13 mouse cellular contexts compared by ENCODE assay signal in genomic region chr14:25539493-25540116, GRCm38 (mm10).
DNase-seq lines count a peak whose midpoint lies in the region; ATAC-seq and TF ChIP-seq lines count a peak whose summit lies in the region.
"Had no signal": no experiment of that assay in that cellular context is flagged by ENCODE, and none has a peak within 500 bp of the region (broad histone marks: within the 10 kb centered on the region; RNA-seq: fewer than 3 reads in every experiment).

No protein-coding gene starts in this region.

- H3K9ac ChIP-seq in forebrain, embryonic 14.5 days (ENCODE audit: low read length) = no peak overlapping the region
- no peak overlapping the region for H3K9ac ChIP-seq in forebrain, embryonic 16.5 days (replicated peaks; ENCODE audit: low read depth, low read length)
- no peak overlapping the region for H3K9ac ChIP-seq in kidney, postnatal 0 days (ENCODE audit: low read depth, low read length)
- no peak overlapping the region for H3K9ac ChIP-seq in midbrain, embryonic 13.5 days (replicated peaks)
- no peak overlapping the region for H3K9ac ChIP-seq in hindbrain, postnatal 0 days (replicated peaks; ENCODE audit: low read length)

- H3K27ac ChIP-seq in forebrain, embryonic 14.5 days (ENCODE audit: low read depth, low read length) = 0 out of 2 replicates have a peak overlapping the region, but pooled peaks have one; percentile 14
- H3K27ac ChIP-seq in forebrain, embryonic 16.5 days (ENCODE audit: low read length) = no peak overlapping the region
- no peak overlapping the region for H3K27ac ChIP-seq in kidney, postnatal 0 days
- 0 out of 2 replicates have a peak overlapping the region, but pooled peaks have one; percentile 42 for H3K27ac ChIP-seq in midbrain, embryonic 13.5 days
- no peak overlapping the region for H3K27ac ChIP-seq in midbrain, embryonic 10.5 days (replicated peaks)
- no peak overlapping the region for H3K27ac ChIP-seq in hindbrain, postnatal 0 days

- no peaks in the 10 kb centered on the region for H3K27me3 ChIP-seq in forebrain, embryonic 14.5 days (replicated peaks; ENCODE audit: control insufficient read depth, insufficient read depth, low read length)
- no peaks in the 10 kb centered on the region for H3K27me3 ChIP-seq in forebrain, embryonic 16.5 days (replicated peaks; ENCODE audit: control insufficient read depth, insufficient read depth, low read length)
- no peaks in the 10 kb centered on the region for H3K27me3 ChIP-seq in kidney, postnatal 0 days (ENCODE audit: insufficient read depth, low read length)
- H3K27me3 ChIP-seq in midbrain, embryonic 13.5 days = no peaks in the 10 kb centered on the region
- H3K27me3 ChIP-seq in midbrain, embryonic 10.5 days (ENCODE audit: low read depth, poor library complexity, severe bottlenecking) = no peaks in the 10 kb centered on the region
- no peaks in the 10 kb centered on the region for H3K27me3 ChIP-seq in hindbrain, postnatal 0 days (ENCODE audit: insufficient read depth, low read length)

- ATAC-seq in forebrain, embryonic 14.5 days = no peak
- ATAC-seq in forebrain, embryonic 16.5 days = no peak
- no peak; the same call in 1 of the 2 replicates for ATAC-seq in kidney, postnatal 0 days (replicated peaks; ENCODE audit: low FRiP score, low read depth)
- peak; percentile 51; the same call in 1 of the 2 replicates for ATAC-seq in midbrain, embryonic 13.5 days
- ATAC-seq in hindbrain, postnatal 0 days = no peak
- ATAC-seq: activated CD4-positive, CD25-positive, alpha-beta regulatory T cell, adult 4 months had no signal

- no peak overlapping the region for H3K4me3 ChIP-seq in forebrain, embryonic 14.5 days (ENCODE audit: low read depth, low read length)
- no peak overlapping the region for H3K4me3 ChIP-seq in forebrain, embryonic 16.5 days (replicated peaks; ENCODE audit: low read length)
- H3K4me3 ChIP-seq in kidney, postnatal 0 days (replicated peaks; ENCODE audit: low read depth, low read length) = no peak overlapping the region
- H3K4me3 ChIP-seq in midbrain, embryonic 13.5 days (replicated peaks) = no peak overlapping the region
- no peak overlapping the region for H3K4me3 ChIP-seq in midbrain, embryonic 10.5 days
- no peak overlapping the region for H3K4me3 ChIP-seq in hindbrain, postnatal 0 days (ENCODE audit: low read length)

- no peak overlapping the region for H3K4me2 ChIP-seq in forebrain, embryonic 14.5 days (ENCODE audit: low read length)
- H3K4me2 ChIP-seq in forebrain, embryonic 16.5 days (ENCODE audit: low read length) = no peak overlapping the region
- H3K4me2 ChIP-seq in kidney, postnatal 0 days (ENCODE audit: low read length) = no peak overlapping the region
- H3K4me2 ChIP-seq in midbrain, embryonic 13.5 days (replicated peaks) = no peak overlapping the region
- H3K4me2 ChIP-seq in hindbrain, postnatal 0 days (ENCODE audit: low read depth, low read length) = no peak overlapping the region

- no peaks in the 10 kb centered on the region for H3K9me3 ChIP-seq in forebrain, embryonic 14.5 days (replicated peaks; ENCODE audit: control insufficient read depth, low read length)
- no peaks in the 10 kb centered on the region for H3K9me3 ChIP-seq in forebrain, embryonic 16.5 days (ENCODE audit: control insufficient read depth, low read length)
- no peaks in the 10 kb centered on the region for H3K9me3 ChIP-seq in kidney, postnatal 0 days (replicated peaks; ENCODE audit: low read length)
- no peaks in the 10 kb centered on the region for H3K9me3 ChIP-seq in midbrain, embryonic 13.5 days
- H3K9me3 ChIP-seq in midbrain, embryonic 10.5 days (replicated peaks) = no peaks in the 10 kb centered on the region
- H3K9me3 ChIP-seq in hindbrain, postnatal 0 days (ENCODE audit: low read length) = no peaks in the 10 kb centered on the region

- peak; percentile 40; the same call in 1 of the 2 replicates for TF ChIP-seq CTCF in kidney, postnatal 0 days (IDR thresholded peaks at IDR 0.05; ENCODE audit: low read depth)
- peak; percentile 44 for TF ChIP-seq CTCF in hindbrain, postnatal 0 days (IDR thresholded peaks at IDR 0.05; ENCODE audit: low read depth)

- peaks cover 70% of the 10 kb centered on the region for H3K36me3 ChIP-seq in forebrain, embryonic 14.5 days (ENCODE audit: control insufficient read depth, insufficient read depth, low read length)
- 0 out of 2 replicates have a peak, but pooled peaks cover 3% of the 10 kb centered on the region for H3K36me3 ChIP-seq in forebrain, embryonic 16.5 days (ENCODE audit: control insufficient read depth, insufficient read depth)
- peaks cover 33% of the 10 kb centered on the region for H3K36me3 ChIP-seq in kidney, postnatal 0 days (ENCODE audit: insufficient read depth, low read length)
- peaks cover 69% of the 10 kb centered on the region for H3K36me3 ChIP-seq in midbrain, embryonic 13.5 days
- H3K36me3 ChIP-seq in midbrain, embryonic 10.5 days = peaks cover 97% of the 10 kb centered on the region
- peaks cover 6% of the 10 kb centered on the region for H3K36me3 ChIP-seq in hindbrain, postnatal 0 days (ENCODE audit: insufficient read depth, low read length)

- intact Hi-C loops in left cerebral cortex, postnatal 14 days (cut with DNase I) = no loop called here

- 77% methylated on average over 10 of the region's 10 CpGs for whole genome bisulfite sequencing in forebrain, embryonic 14.5 days
- WGBS in forebrain, embryonic 16.5 days = 75% methylated on average over 10 of the region's 10 CpGs
- WGBS in kidney, postnatal 0 days = 77% methylated on average over 10 of the region's 10 CpGs
- 82% methylated on average over 10 of the region's 10 CpGs for WGBS in midbrain, embryonic 13.5 days
- 88% methylated on average over 10 of the region's 10 CpGs for WGBS in midbrain, embryonic 10.5 days
- WGBS in hindbrain, postnatal 0 days = 73% methylated on average over 10 of the region's 10 CpGs

- no peaks in the 10 kb centered on the region for H3K4me1 ChIP-seq in forebrain, embryonic 14.5 days (ENCODE audit: control insufficient read depth, insufficient read depth, low read length)
- peaks cover 6% of the 10 kb centered on the region; the same call in 1 of the 2 replicates for H3K4me1 ChIP-seq in forebrain, embryonic 16.5 days (replicated peaks; ENCODE audit: control insufficient read depth, insufficient read depth, low read length)
- peaks cover 3% of the 10 kb centered on the region; the same call in 1 of the 2 replicates for H3K4me1 ChIP-seq in kidney, postnatal 0 days (replicated peaks; ENCODE audit: insufficient read depth, low read length)
- peaks cover 24% of the 10 kb centered on the region for H3K4me1 ChIP-seq in midbrain, embryonic 13.5 days (replicated peaks)
- H3K4me1 ChIP-seq in midbrain, embryonic 10.5 days = peaks cover 8% of the 10 kb centered on the region; the same call in 1 of the 2 replicates
- H3K4me1 ChIP-seq in hindbrain, postnatal 0 days (ENCODE audit: insufficient read depth, low read length) = peaks cover 7% of the 10 kb centered on the region; the same call in 1 of the 2 replicates

- DNase-seq in forebrain, embryonic 14.5 days (ENCODE audit: low spot score) = no peak
- no peak for DNase-seq in kidney, postnatal 0 days (ENCODE audit: low spot score)
- no peak for DNase-seq in kidney, adult 8-10 months
- no peak for DNase-seq in midbrain, embryonic 10.5 days (ENCODE audit: low spot score)
- no peak for DNase-seq in hindbrain, postnatal 0 days (ENCODE audit: low spot score)
- DNase-seq in left cerebral cortex, postnatal 14 days (ENCODE audit: low spot score in 2 of 2) = no peak
- DNase-seq: cerebellum, adult 11-12 months; gastrocnemius, postnatal 25 days; right cerebral cortex, postnatal 14 days; thymus, postnatal 25 days had no signal

Comparison
In these comparisons a context has a peak if more than half of its experiments do, and no peak if none do; other contexts are left out.
1. H3K27ac ChIP-seq: peak in forebrain, embryonic 14.5 days (single experiment) and midbrain, embryonic 13.5 days (single experiment); none in forebrain, embryonic 16.5 days (single experiment), kidney, postnatal 0 days (single experiment), midbrain, embryonic 10.5 days (single experiment) and hindbrain, postnatal 0 days (single experiment).